ENCODE assay signal across 8 mouse cellular contexts in the genomic region with DNA sequence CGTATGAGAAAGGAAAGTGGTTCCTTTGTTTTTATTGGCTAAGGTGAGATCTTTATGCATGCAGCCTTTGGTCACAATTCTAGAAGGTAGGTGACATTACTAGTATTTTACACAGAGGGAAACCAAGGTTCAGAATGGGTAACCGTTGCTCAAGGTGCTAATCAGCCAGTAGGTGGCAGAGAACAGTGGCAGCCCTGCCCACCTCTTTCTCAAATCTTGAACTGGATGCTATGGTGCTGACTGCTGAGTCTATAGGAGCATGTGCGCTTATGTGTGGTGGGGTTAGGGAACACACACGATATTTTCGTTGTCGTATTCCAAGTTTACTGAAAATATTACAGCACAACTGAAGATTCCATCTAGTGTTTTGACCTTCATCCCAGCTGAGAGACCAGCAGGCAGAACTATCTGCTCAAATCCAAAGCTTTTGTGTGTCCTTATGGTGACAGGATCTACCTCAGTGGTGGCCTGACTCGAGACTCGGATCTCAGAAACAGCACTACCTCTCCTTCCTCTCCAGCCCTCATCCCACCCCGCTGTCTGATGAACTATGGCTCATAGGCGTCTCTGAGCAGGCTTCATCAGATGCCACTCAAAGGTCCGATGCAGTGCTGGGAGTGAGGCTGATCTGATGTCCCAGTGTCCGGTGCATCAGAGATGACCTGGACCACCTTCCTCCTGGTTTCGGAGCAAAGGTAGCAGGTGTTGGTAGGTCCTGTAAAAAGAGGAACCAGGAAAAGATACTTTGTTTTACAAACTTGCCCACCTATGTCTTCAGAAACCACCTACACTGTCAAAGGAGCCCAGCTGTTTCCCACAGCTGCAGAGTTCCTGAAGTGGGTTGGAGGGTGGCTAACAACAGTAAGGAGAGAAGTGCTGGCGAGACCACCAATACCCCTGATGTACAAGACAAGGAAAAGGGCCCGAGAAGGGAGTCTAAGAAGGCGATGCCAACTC. TPM values are rescaled to one million over a fixed set of nuclear protein-coding genes. Genes with fewer than 3 reads are reported as not detected.
DNase-seq lines count a peak whose midpoint lies in the region; ATAC-seq and TF ChIP-seq lines count a peak whose summit lies in the region.

No protein-coding gene starts in this region.

- TF ChIP-seq POLR2A in kidney, adult 2 months (IDR thresholded peaks at IDR 0.05; ENCODE audit: low read depth, low read length), result no peak

- peak overlapping the region; percentile 50 for H3K9ac ChIP-seq in hindbrain, embryonic 15.5 days
- H3K9ac ChIP-seq in midbrain, embryonic 11.5 days (ENCODE audit: low read length), result peak overlapping the region; percentile 62

- peak; percentile 69 for TF ChIP-seq CTCF in kidney, adult 2 months (conservative IDR thresholded peaks at IDR 0.05; ENCODE audit: insufficient read depth, insufficient read length, low read depth, low read length)

- H3K36me3 ChIP-seq in kidney, adult 2 months (ENCODE audit: control insufficient read depth, insufficient read depth, low read length), result no peaks in the 10 kb centered on the region
- no peaks in the 10 kb centered on the region for H3K36me3 ChIP-seq in hindbrain, embryonic 15.5 days
- no peaks in the 10 kb centered on the region for H3K36me3 ChIP-seq in midbrain, embryonic 11.5 days (ENCODE audit: control insufficient read depth, insufficient read depth, low read length)

- peaks cover 25% of the 10 kb centered on the region for H3K4me1 ChIP-seq in kidney, adult 2 months (ENCODE audit: control insufficient read depth, insufficient read depth, low read length)
- H3K4me1 ChIP-seq in hindbrain, embryonic 15.5 days (replicated peaks), result peaks cover 54% of the 10 kb centered on the region
- peaks cover 42% of the 10 kb centered on the region for H3K4me1 ChIP-seq in midbrain, embryonic 11.5 days (ENCODE audit: control insufficient read depth, insufficient read depth, low read length)

- no peaks in the 10 kb centered on the region for H3K27me3 ChIP-seq in kidney, adult 2 months (replicated peaks; ENCODE audit: control insufficient read depth, insufficient read depth, low read length)
- no peaks in the 10 kb centered on the region for H3K27me3 ChIP-seq in hindbrain, embryonic 15.5 days
- H3K27me3 ChIP-seq in midbrain, embryonic 11.5 days (ENCODE audit: control insufficient read depth, insufficient read depth, low read length), result no peaks in the 10 kb centered on the region

- no peaks in the 10 kb centered on the region for H3K9me3 ChIP-seq in hindbrain, embryonic 15.5 days
- H3K9me3 ChIP-seq in midbrain, embryonic 11.5 days (ENCODE audit: control insufficient read depth, low read length), result no peaks in the 10 kb centered on the region

- 68% methylated on average over 16 of the region's 16 CpGs for WGBS in kidney, adult 2 months
- 71% methylated on average over 16 of the region's 16 CpGs for WGBS in hindbrain, embryonic 15.5 days
- 75% methylated on average over 16 of the region's 16 CpGs for WGBS in midbrain, embryonic 11.5 days

- no peak for DNase-seq in kidney, adult 2 months
- no peak for DNase-seq in kidney, adult 9 months
- DNase-seq in brain, adult 2 months (ENCODE audit: low read depth, low spot score), result peak; percentile 77
- no peak for DNase-seq in midbrain, embryonic 11.5 days (ENCODE audit: low spot score, missing footprints)
- DNase-seq in embryo, embryonic 9.5 days (ENCODE audit: extremely low spot score), result no peak
- DNase-seq in embryo, embryonic 10 days (ENCODE audit: low spot score), result no peak
- no peak for DNase-seq in left cerebral cortex, adult 8-10 months (ENCODE audit: low spot score in 2 of 2)

- H3K4me2 ChIP-seq in hindbrain, embryonic 15.5 days, result peak overlapping the region; percentile 82
- H3K4me2 ChIP-seq in midbrain, embryonic 11.5 days, result peak overlapping the region; percentile 57

- ATAC-seq in hindbrain, embryonic 15.5 days (ENCODE audit: low FRiP score, low read depth), result no peak
- ATAC-seq in midbrain, embryonic 11.5 days (ENCODE audit: low FRiP score), result no peak

- H3K4me3 ChIP-seq in kidney, adult 2 months (ENCODE audit: insufficient read depth, low read depth, low read length), result no peak overlapping the region
- H3K4me3 ChIP-seq in hindbrain, embryonic 15.5 days, result peak overlapping the region; percentile 37
- H3K4me3 ChIP-seq in midbrain, embryonic 11.5 days (ENCODE audit: low read depth, low read length), result peak overlapping the region; percentile 21; the same call in 1 of the 2 replicates

- peak overlapping the region; percentile 100 for H3K27ac ChIP-seq in kidney, adult 2 months (ENCODE audit: insufficient read depth, low read depth, low read length)
- H3K27ac ChIP-seq in hindbrain, embryonic 15.5 days (replicated peaks), result peak overlapping the region; percentile 96
- H3K27ac ChIP-seq in midbrain, embryonic 11.5 days (ENCODE audit: low read depth, low read length), result peak overlapping the region; percentile 100

RNA-seq across cellular contexts. Expression of a gene that starts 18.9 kb away (rescaled TPM):
- polyA plus RNA-seq in kidney, adult 2 months (2012; rRNA removed), result 20.3 and 23.7 TPM in 2 replicates
- polyA plus RNA-seq in hindbrain, embryonic 15.5 days (2015; fragmentation: Nextera tagmentation; extraction: Ambion mirVana), result 30.4 and 49.0 TPM in 2 replicates
- 150 and 153 TPM in 2 replicates for polyA plus RNA-seq in midbrain, embryonic 11.5 days (2014; fragmentation: Nextera tagmentation; extraction: Ambion mirVana)
- 10 to 100 TPM; 11.3 to 21.4 (median 12.1) TPM for total RNA-seq in left cerebral cortex, adult 8-10 months (2022)

RNA-seq across cellular contexts. Expression of a gene that starts 23.0 kb away (rescaled TPM):
- 9.7 and 11.9 TPM in 2 replicates for polyA plus RNA-seq in kidney, adult 2 months (2012; rRNA removed)
- polyA plus RNA-seq in hindbrain, embryonic 15.5 days (2015; fragmentation: Nextera tagmentation; extraction: Ambion mirVana), result 10.2 and 11.0 TPM in 2 replicates
- 5.7 and 6.8 TPM in 2 replicates for polyA plus RNA-seq in midbrain, embryonic 11.5 days (2014; fragmentation: Nextera tagmentation; extraction: Ambion mirVana)
- 10 to 100 TPM; 15.9 to 22.2 (median 20.9) TPM for total RNA-seq in left cerebral cortex, adult 8-10 months (2022)

RNA-seq across cellular contexts. Expression of a gene that starts 51.0 kb away (rescaled TPM):
- not detected in 2 replicates for polyA plus RNA-seq in kidney, adult 2 months (2012; rRNA removed)
- polyA plus RNA-seq in hindbrain, embryonic 15.5 days (2015; fragmentation: Nextera tagmentation; extraction: Ambion mirVana), result 0.37 and 0.38 TPM in 2 replicates
- not detected in 2 replicates for polyA plus RNA-seq in midbrain, embryonic 11.5 days (2014; fragmentation: Nextera tagmentation; extraction: Ambion mirVana)
- total RNA-seq in left cerebral cortex, adult 8-10 months (2022), result under 1 TPM in 1 of 4 experiments, not detected in 3; 0.19 TPM
